Mouse (Mus musculus) liver, postnatal 0 days (tissue): Measurements from ENCODE around the gene Tas1r2.

Source experiments
- CTCF ChIP-seq: sonication (generic); IDR thresholded peaks from 2 replicates; pipeline ENCODE4 v1.5.1; 2016; ENCODE audit warnings: antibody characterized with exemption, low read depth
- EP300 ChIP-seq: IDR thresholded peaks from 2 replicates; pipeline ENCODE4 v1.6.1; 2016; ENCODE audit warnings: antibody characterized with exemption, low read depth, mild to moderate bottlenecking

- no peak for TF ChIP-seq EP300
- no peak for TF ChIP-seq CTCF
These were observed 26.0 kb upstream of the Tas1r2 start for GRCm38 (mm10) chr4:139627361-139627760.
